Mouse (Mus musculus) liver, adult 2 months (tissue): ENCODE measurements at regions not wholly inside any gene's neighbourhood (a gene's known extent, or its start where the extent isn't known, plus 50 kb on each side); places are given as distances from the start of the nearest gene placed in this dataset.

Experiments
- DNase-seq: peaks from one replicate; pipeline ENCODE4 v3.0.0-alpha.2; 2011; ENCODE audit warnings: low read depth, low spot score; ENCODE audit errors: extremely low read depth
- H3K27ac ChIP-seq: fragments of 200-500 bp; replicated peaks from 2 replicates; pipeline ENCODE4 v1.5.1; 2012; ENCODE audit warnings: low read depth, mild to moderate bottlenecking, control low read depth, inconsistent platforms, low read length; ENCODE audit not compliant: insufficient read depth
- H3K27me3 ChIP-seq: fragments of 200-500 bp; 2 replicates; pipeline ENCODE4 v1.6.1; 2012; ENCODE audit warnings: mild to moderate bottlenecking, moderate library complexity, low read length, inconsistent platforms; ENCODE audit not compliant: control insufficient read depth, insufficient read depth
- H3K36me3 ChIP-seq: fragments of 200-500 bp; 2 replicates; pipeline ENCODE4 v1.6.1; 2012; ENCODE audit warnings: low read length, inconsistent platforms; ENCODE audit not compliant: control insufficient read depth, insufficient read depth
- H3K4me1 ChIP-seq: fragments of 200-500 bp; 2 replicates; pipeline ENCODE4 v1.6.1; 2011; ENCODE audit warnings: low read length; ENCODE audit not compliant: control insufficient read depth, insufficient read depth
- H3K4me3 ChIP-seq: fragments of 200-500 bp; 2 replicates; pipeline ENCODE4 v1.5.1; 2011; ENCODE audit warnings: low read depth, mild to moderate bottlenecking, control low read depth, low read length, moderate library complexity; ENCODE audit not compliant: insufficient read depth
- H3K79me2 ChIP-seq: fragments of 200-500 bp; 2 replicates; pipeline ENCODE4 v1.6.1; 2012; ENCODE audit warnings: inconsistent platforms, mild to moderate bottlenecking, low read length, moderate library complexity; ENCODE audit not compliant: control insufficient read depth, insufficient read depth
- H3K9ac ChIP-seq: fragments of 200-500 bp; 2 replicates; pipeline ENCODE4 v1.6.1; 2012; ENCODE audit warnings: low read depth, mild to moderate bottlenecking, control low read depth, inconsistent platforms, low read length
- CTCF ChIP-seq: fragments of 200-500 bp; IDR thresholded peaks from 2 replicates; pipeline ENCODE4 v1.5.1; 2011; ENCODE audit warnings: low read depth, low read length, control low read depth
- POLR2A ChIP-seq: fragments of 200-500 bp; IDR thresholded peaks from 2 replicates; pipeline ENCODE4 v1.6.1; 2011; ENCODE audit warnings: low read length, control low read depth; ENCODE audit not compliant: insufficient read depth; ENCODE audit errors: extremely low read depth
- WGBS: fragments of 180-500 bp; shearing (Covaris S2); methylation state at CpG from one replicate; pipeline ENCODE4 v1.1.7; 2018; 5-methylcytosine and 5-hydroxymethylcytosine counted together

DNA sequence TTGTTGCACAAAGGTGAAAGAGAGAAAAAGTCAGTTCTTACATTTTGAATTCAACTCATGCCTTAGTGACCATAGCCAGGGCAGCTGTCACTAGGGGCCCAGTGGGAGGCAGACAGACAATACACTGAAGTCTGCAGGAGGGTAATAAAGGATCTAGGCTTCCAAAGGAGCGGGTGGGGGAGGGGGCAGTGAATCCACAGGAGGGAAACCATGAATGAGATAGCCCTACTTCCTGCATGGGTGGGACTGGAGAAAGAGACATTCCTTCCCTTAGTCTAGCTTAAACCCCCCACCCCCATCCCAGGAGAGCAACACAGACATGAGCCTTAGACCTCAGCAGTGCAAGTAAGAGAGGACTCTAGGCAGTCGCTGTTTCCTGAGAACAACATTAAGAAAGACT, 535.4 kb upstream of the Vstm2b start:
- no peaks in the 10 kb centered on the region for H3K79me2 ChIP-seq
- 34% methylated on average over 2 of the region's 2 CpGs for WGBS
- no peak for DNase-seq

DNA sequence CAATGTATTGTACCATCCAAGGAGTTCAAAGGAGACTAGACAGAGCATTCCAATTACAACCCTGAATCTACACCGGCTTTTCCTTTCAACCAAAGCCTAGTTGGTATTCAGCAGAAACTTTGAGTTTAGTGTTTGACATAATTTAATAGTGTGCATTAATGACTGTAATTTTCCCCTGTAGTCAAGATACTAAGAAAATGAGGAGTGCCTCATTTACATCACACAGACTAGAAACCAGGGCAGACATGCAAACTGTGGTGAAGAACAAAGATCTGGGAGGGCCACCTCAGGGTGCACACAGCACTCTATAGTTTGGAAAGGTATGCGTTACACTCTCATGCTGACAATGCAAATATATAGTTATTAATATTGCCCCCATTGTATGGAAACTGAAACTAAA, 525.4 kb upstream of the Vstm2b start:
- Histone ChIP-seq H3K36me3 (no peaks in the 10 kb centered on the region), H3K4me3 (no peak overlapping the region), H3K9ac (no peak overlapping the region), H3K27me3 (no peaks in the 10 kb centered on the region), H3K79me2 (no peaks in the 10 kb centered on the region), H3K27ac (no peak overlapping the region), H3K4me1 (no peaks in the 10 kb centered on the region)
- WGBS: 89% methylated on average over 2 of the region's 2 CpGs
- no peak for DNase-seq
- no peak for TF ChIP-seq POLR2A
- TF ChIP-seq CTCF: no peak

More for the DNA sequence above, 535.4 kb upstream of the Vstm2b start:
- Histone ChIP-seq H3K9ac (no peak overlapping the region), H3K27me3 (no peaks in the 10 kb centered on the region; the same call in 1 of the 2 replicates), H3K4me3 (no peak overlapping the region), H3K27ac (no peak overlapping the region), H3K4me1 (no peaks in the 10 kb centered on the region), H3K36me3 (no peaks in the 10 kb centered on the region)
- no peak for TF ChIP-seq POLR2A
- no peak for TF ChIP-seq CTCF

DNA sequence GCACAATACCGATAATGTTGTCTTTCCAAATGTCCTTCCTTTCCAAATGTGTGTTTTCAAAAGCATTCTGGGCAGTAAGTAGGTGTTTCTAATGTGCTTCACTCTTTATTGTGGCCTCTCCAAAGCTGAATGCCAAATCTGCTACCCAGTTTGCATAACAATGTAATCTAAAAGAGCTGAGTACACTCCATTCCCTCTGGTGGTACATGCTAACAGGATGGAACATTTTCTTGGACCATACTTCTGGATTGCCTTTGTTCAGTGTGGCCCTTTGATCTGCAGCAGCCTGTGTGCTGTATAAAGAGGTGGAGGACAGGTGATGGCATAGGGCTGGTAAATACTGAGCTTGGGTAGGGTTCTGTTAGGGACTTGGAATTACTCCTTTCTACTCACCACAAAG, 520.3 kb upstream of the Vstm2b start:
- no peak for TF ChIP-seq CTCF
- TF ChIP-seq POLR2A: no peak
- no peaks in the 10 kb centered on the region for H3K79me2 ChIP-seq
- no peak overlapping the region for H3K27ac ChIP-seq
- H3K4me3 ChIP-seq: no peak overlapping the region
- WGBS: 91% methylated on average over 1 of the region's 1 CpGs
- H3K9ac ChIP-seq: no peak overlapping the region
- no peaks in the 10 kb centered on the region for H3K27me3 ChIP-seq
- no peak for DNase-seq
- H3K4me1 ChIP-seq: no peaks in the 10 kb centered on the region
- no peaks in the 10 kb centered on the region for H3K36me3 ChIP-seq

DNA sequence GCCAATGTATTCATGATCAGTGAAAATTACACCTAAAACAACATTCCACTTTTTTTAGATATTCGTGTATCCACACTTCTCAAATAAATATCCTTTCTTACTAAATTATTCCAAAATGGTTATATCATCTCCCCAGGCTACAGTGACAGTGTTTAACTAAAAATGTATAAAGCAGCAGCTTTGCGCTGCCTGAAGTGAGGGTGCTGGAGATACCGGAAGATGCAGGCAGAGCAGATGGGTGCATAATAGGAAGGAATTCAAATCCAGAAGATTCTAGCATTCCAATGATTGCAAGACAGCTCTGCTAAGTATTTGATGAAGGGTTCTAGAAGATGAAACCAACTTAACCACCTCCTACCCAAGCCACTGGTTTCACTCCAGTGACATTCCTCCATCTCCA, 516.9 kb upstream of the Vstm2b start:
- 84% methylated on average over 3 of the region's 3 CpGs for WGBS
- no peaks in the 10 kb centered on the region for H3K4me1 ChIP-seq
- DNase-seq: no peak
- H3K27me3 ChIP-seq: no peaks in the 10 kb centered on the region
- no peaks in the 10 kb centered on the region for H3K36me3 ChIP-seq
- no peak overlapping the region for H3K27ac ChIP-seq
- no peak for TF ChIP-seq POLR2A
- no peak for TF ChIP-seq CTCF
- no peaks in the 10 kb centered on the region for H3K79me2 ChIP-seq
- H3K9ac ChIP-seq: no peak overlapping the region
- no peak overlapping the region for H3K4me3 ChIP-seq

DNA sequence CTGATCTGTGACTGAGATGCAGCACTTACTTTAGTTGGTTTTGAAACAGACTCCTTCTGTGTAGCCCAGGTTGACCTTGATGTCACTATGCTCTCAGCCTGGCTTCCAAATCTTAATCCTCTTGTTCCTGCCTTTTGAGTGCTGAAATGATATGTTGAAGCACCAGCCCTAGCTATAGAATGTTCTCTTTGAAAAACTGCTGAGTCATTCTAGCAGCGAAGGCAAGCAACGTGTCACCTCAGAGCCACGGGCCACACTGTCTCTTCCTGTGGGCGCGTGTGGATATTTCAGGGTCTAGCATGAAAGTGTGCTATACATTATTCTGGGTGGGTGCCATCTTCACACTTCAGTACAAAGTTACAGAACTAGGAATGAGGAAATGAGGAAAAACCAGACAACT, 510.0 kb upstream of the Vstm2b start:
- H3K79me2 ChIP-seq: no peaks in the 10 kb centered on the region
- 76% methylated on average over 5 of the region's 5 CpGs for WGBS
- H3K27ac ChIP-seq: no peak overlapping the region
- no peaks in the 10 kb centered on the region for H3K4me1 ChIP-seq
- H3K4me3 ChIP-seq: no peak overlapping the region
- H3K9ac ChIP-seq: no peak overlapping the region
- DNase-seq: no peak
- H3K27me3 ChIP-seq: no peaks in the 10 kb centered on the region
- TF ChIP-seq POLR2A: no peak
- no peak for TF ChIP-seq CTCF
- H3K36me3 ChIP-seq: no peaks in the 10 kb centered on the region

DNA sequence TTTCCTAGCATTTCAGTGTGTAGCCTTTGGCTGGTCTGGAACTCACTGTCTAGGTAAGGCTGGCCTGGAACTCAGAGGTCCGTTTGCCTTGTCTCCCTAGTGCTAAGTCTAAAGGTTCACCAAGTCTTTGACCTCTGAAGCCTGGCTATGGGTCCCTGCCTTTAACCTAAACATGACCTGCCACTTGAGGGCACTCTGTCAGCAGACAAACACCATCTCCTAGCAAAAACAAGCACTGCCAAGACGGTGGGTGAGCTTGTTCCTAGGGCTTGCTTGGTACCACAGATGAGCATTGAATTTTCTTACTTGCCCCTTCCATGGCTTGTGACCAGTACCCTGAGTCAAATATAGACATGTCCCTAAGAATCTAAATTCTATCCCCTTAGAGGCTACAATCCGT, 508.3 kb upstream of the Vstm2b start:
- Histone ChIP-seq H3K27ac (no peak overlapping the region), H3K79me2 (no peaks in the 10 kb centered on the region), H3K4me3 (no peak overlapping the region), H3K36me3 (no peaks in the 10 kb centered on the region), H3K9ac (no peak overlapping the region), H3K27me3 (no peaks in the 10 kb centered on the region), H3K4me1 (no peaks in the 10 kb centered on the region)
- 39% methylated on average over 3 of the region's 3 CpGs for WGBS
- no peak for DNase-seq
- TF ChIP-seq POLR2A: no peak
- TF ChIP-seq CTCF: no peak
